17 mouse cellular contexts compared by ENCODE assay signal in genomic region chr13:112393356-112393755, GRCm38 (mm10).
"Had no signal": no experiment of that assay in that cellular context is flagged by ENCODE, and none has a peak within 500 bp of the region (broad histone marks: within the 10 kb centered on the region; RNA-seq: fewer than 3 reads in every experiment).

No protein-coding gene starts in this region.

- H3K27ac ChIP-seq: liver, embryonic 15.5 days; lung, embryonic 15.5 days; macrophage; midbrain, embryonic 13.5 days; midbrain, embryonic 15.5 days; neural tube, embryonic 12.5 days; stomach, embryonic 15.5 days had no signal

- DNase-seq: lung, adult 2 months; lung, postnatal 14 days; lung, postnatal 36 days; right cerebral cortex, postnatal 14 days; thymus, adult 18-20 months; thymus, postnatal 14 days; thymus, postnatal 36 days had no signal

- H3K27me3 ChIP-seq: liver, embryonic 15.5 days; lung, embryonic 15.5 days; midbrain, embryonic 13.5 days; midbrain, embryonic 15.5 days; neural tube, embryonic 12.5 days; stomach, embryonic 15.5 days had no signal

- H3K9me3 ChIP-seq: liver, embryonic 15.5 days; lung, embryonic 15.5 days; megakaryocyte, embryonic 14.5 days; midbrain, embryonic 13.5 days; midbrain, embryonic 15.5 days; neural tube, embryonic 12.5 days; stomach, embryonic 15.5 days had no signal

- H3K4me1 ChIP-seq: liver, embryonic 15.5 days; lung, embryonic 15.5 days; midbrain, embryonic 13.5 days; midbrain, embryonic 15.5 days; neural tube, embryonic 12.5 days had no signal

- H3K4me2 ChIP-seq: liver, embryonic 15.5 days; lung, embryonic 15.5 days; midbrain, embryonic 11.5 days; midbrain, embryonic 13.5 days; midbrain, embryonic 15.5 days; neural tube, embryonic 12.5 days; stomach, embryonic 15.5 days had no signal

- H3K36me3 ChIP-seq: liver, embryonic 15.5 days; lung, embryonic 15.5 days; midbrain, embryonic 13.5 days; midbrain, embryonic 15.5 days; neural tube, embryonic 12.5 days; stomach, embryonic 15.5 days had no signal

- H3K9ac ChIP-seq: liver, embryonic 15.5 days; lung, embryonic 15.5 days; midbrain, embryonic 13.5 days; midbrain, embryonic 15.5 days; neural tube, embryonic 12.5 days; stomach, embryonic 15.5 days had no signal

- H3K4me3 ChIP-seq: liver, embryonic 15.5 days; lung, embryonic 15.5 days; megakaryocyte, embryonic 14.5 days; midbrain, embryonic 13.5 days; midbrain, embryonic 15.5 days; neural tube, embryonic 12.5 days; stomach, embryonic 15.5 days had no signal

- ATAC-seq: lung, postnatal 0 days; midbrain, embryonic 13.5 days; midbrain, embryonic 15.5 days had no signal
